Mouse (Mus musculus): Measurements from ENCODE around the gene Eif4b.

DNA sequence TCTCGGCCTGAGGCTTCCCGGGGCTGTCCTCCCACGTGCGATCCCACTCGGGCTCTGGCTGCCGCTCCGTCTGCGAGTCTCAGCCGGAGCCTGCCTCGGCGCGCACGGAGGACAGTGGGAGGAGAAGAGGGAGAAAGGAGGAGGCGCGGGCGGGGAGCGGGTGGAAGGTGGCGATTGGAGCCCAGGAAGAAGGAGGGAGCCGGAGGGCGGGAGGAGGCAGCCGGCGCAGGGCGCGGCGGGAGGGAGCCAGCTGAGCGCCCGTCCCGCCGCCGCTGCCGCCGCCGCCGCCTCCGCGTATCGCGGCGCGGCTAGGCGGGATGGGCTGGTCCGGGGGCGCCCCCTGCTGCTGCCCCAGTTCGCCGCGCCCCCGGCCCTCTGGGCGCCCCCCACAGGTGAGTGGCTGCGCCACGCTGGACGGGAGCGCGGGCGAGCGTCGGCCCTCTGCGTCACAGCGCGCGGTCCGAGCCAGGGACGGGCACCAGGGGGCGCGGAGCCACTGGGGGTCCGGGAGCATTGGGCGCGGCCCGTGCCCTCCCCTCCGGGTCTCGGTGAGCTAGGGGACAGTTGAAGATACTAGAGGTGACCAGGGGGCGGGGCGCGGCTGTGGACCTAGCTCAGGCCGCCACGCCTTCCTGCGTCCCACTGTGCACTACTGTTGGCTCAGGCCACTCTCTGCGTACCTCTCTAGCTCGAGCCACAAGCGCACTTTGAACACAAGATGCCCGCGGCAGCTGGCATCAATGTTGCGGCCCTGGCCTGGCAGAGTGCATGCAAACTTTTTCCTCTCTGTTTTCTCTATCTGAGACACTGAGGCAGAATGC, 26.8 kb downstream of the Eif4b start, which contains the start of gene Tns2:
- TF ChIP-seq CTCF (conservative IDR thresholded peaks at IDR 0.05; ENCODE audit: insufficient read depth, insufficient read length, low read depth, low read length) (peak; percentile 31), POLR2A (IDR thresholded peaks at IDR 0.05; ENCODE audit: low read depth, low read length) (peak; percentile 79)

All from kidney, adult 2 months (tissue).